Mouse (Mus musculus) brown adipose tissue, adult 24 weeks (tissue): ENCODE measurements around the gene Tmem160. TPM values are rescaled to one million over a fixed set of nuclear protein-coding genes. Genes with fewer than 3 reads are reported as not detected.

Experiments
- H3K27ac ChIP-seq: fragments of 200-500 bp; replicated peaks from 2 replicates; pipeline ENCODE4 v1.5.1; 2012; ENCODE audit warnings: low read depth, mild to moderate bottlenecking, low read length
- H3K4me1 ChIP-seq: fragments of 200-500 bp; 2 replicates; pipeline ENCODE4 v1.6.1; 2012; ENCODE audit warnings: low read length, mixed read lengths; ENCODE audit not compliant: control insufficient read depth, insufficient read depth, insufficient read length
- H3K4me3 ChIP-seq: fragments of 200-500 bp; 2 replicates; pipeline ENCODE4 v1.5.1; 2012; ENCODE audit warnings: low read depth, mild to moderate bottlenecking, low read length, moderate library complexity; ENCODE audit not compliant: insufficient read depth
- polyA plus RNA-seq: library from polyadenylated mRNA; stranded (reverse); fragments of >200 nt; gene quantifications from 2 replicates; pipeline ENCODE4 v1.2.4, GENCODE M21; 2012; ENCODE audit not compliant: missing spikeins, insufficient read depth, insufficient read length

Tmem160 gene
- polyA plus RNA-seq, 1 experiment: 58.0 TPM

DNA sequence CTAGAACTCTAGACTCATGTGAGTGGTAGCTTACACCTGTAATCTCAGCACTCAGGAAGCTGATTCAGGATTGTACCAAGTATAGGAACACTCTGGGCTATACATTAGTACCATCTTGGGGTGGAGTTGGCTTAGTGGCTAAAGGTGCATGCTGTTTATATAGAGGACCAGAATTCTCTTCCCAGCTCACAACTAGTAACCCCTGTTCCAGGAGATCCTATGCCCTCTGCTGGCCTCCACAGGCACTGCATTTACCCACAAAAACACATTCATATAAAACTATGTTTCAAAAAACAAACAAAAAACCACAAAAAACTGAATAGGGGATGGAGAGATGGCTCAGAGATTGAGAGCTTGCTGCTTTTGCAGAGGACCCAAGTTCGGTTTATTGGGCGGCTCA is 40.8 kb downstream of the Tmem160 start:
- Histone ChIP-seq H3K4me1 (no peaks in the 10 kb centered on the region), H3K4me3 (no peak overlapping the region)

DNA sequence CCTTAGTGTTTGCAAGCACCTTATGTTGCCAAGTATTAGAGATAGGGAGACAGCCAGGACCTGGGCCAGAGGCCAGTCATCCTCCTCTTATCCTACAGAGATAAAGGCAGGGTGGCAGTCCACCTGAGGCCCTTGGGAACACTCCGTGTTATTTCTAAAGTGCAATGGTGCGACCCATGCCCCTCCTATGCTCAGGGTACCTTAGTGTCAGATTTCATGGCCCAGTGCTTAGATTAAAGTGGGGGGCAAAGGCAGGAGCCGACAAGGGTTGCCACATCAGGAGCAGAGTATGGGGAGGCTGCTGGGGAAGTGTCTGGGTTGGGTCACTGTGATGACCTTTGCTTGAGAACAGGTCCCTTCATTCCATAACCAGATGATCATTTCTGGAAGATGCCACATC is 43.7 kb downstream of the Tmem160 start:
- Histone ChIP-seq H3K27ac (no peak overlapping the region), H3K4me1 (no peaks in the 10 kb centered on the region), H3K4me3 (no peak overlapping the region)

More for the DNA sequence above, 40.8 kb downstream of the Tmem160 start:
- H3K27ac ChIP-seq: no peak overlapping the region

DNA sequence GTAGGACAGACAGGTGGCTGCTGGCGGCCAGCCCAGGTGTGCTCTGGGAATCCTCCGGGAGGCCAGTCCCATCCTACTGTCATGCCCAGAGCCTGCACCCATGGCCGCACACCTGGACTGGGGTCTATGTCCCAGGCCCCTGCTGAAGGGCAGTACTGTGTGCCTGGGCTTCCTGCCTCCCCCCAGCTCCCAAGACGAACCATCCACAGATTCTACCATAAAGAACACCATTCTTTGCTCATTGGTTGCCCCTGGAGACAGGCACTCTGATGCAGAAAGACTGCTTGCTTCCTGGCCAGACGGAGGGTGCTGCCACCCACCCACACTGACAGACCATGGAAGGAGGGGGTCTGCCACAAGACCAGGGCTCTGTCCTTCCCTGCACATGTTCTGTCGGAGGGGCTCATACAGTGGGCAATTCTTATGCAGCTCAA is 47.1 kb downstream of the Tmem160 start:
- no peak overlapping the region for H3K27ac ChIP-seq
- H3K4me1 ChIP-seq: no peaks in the 10 kb centered on the region
- H3K4me3 ChIP-seq: no peak overlapping the region

DNA sequence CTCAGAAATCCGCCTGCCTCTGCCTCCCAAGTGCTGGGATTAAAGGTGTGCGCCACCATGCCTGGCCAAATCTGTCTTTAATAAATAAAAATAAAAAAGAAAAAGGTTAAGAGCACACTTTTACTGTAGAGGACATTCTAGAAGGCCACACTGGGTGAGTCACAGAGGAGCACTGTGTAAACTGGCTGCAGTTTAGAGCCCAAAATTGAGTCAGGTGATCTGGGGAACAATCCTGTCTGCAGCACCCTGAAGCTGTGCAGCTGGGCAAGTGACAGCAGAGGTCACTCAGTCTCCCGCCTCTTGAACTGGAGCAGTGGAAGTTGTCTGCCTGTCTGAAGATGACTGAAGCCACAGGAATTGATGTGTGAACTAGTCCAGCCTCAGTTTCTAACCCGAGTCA is 49.0 kb downstream of the Tmem160 start:
- Histone ChIP-seq H3K4me3 (no peak overlapping the region), H3K4me1 (no peaks in the 10 kb centered on the region), H3K27ac (no peak overlapping the region)

DNA sequence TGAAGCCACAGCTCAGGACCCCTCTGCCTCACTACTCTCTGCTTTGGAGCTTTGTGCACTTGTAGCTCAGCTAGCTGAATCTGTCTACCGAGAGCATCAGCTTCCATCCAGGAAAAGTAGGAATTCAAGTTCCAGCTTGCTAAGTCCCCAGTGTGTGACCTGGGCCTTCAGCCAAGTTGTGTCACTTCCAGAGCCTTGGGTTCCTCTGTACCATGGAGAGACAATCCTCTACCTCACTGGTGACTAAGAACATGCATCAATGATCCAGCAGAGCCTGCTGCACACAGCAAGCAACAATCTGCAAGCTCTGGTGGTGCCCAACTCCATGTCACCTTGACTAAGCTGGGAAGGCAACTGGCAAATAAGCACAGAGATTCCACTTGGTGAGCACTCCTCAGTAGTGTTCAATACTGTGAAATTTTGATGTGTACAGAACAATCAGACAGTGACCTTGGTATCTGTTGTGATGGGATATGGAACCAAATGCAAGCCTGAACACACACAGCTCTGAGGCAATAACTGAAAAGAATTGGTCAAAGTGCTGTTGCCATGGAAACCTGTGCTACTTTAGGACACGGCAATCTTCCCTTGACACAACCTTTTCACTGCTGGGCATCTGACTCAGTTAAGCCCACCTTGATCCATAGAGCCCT is 52.1 kb downstream of the Tmem160 start:
- Histone ChIP-seq H3K4me1 (no peaks in the 10 kb centered on the region), H3K4me3 (no peak overlapping the region), H3K27ac (no peak overlapping the region)

Other genes with a start within 250 kb of the Tmem160 start
- 7.3 and 8.3 TPM in 2 replicates for gene Dhx34, start 230.7 kb upstream of the Tmem160 start, polyA plus RNA-seq
- gene C5ar2, start 208.6 kb upstream of the Tmem160 start, polyA plus RNA-seq: 0.40 and 0.46 TPM in 2 replicates
- gene C5ar1, start 193.2 kb upstream of the Tmem160 start, polyA plus RNA-seq: 3.6 and 5.2 TPM in 2 replicates
- 16.0 and 17.2 TPM in 2 replicates for gene Inafm1, start 179.2 kb upstream of the Tmem160 start, polyA plus RNA-seq
- 26.4 and 28.6 TPM in 2 replicates for gene Ccdc9, start 166.0 kb upstream of the Tmem160 start, polyA plus RNA-seq
- 5.0 and 10.8 TPM in 2 replicates for gene Bbc3, start 144.4 kb upstream of the Tmem160 start, polyA plus RNA-seq
- 22.5 and 31.0 TPM in 2 replicates for gene Sae1, start 65.0 kb upstream of the Tmem160 start, polyA plus RNA-seq
- 11.0 and 12.2 TPM in 2 replicates for gene Zc3h4, start 51.9 kb upstream of the Tmem160 start, polyA plus RNA-seq
- not detected in 2 replicates for gene Npas1, start 24.9 kb downstream of the Tmem160 start, polyA plus RNA-seq
- 19.4 and 33.3 TPM in 2 replicates for gene Arhgap35, start 162.2 kb downstream of the Tmem160 start, polyA plus RNA-seq
- not detected in 2 replicates for gene Ceacam15, start 222.9 kb downstream of the Tmem160 start, polyA plus RNA-seq